Mouse (Mus musculus) thymus, postnatal 10 days (tissue): Measurements from ENCODE around the gene Adprhl2.

Source experiments
- DNase-seq, 2 experiments: peaks; one replicate each; pipeline ENCODE4 v3.0.0; 2021; ENCODE audit warnings: low spot score in 2 of 2

Gene Adprhl2

GRCm38 (mm10) chr4:126306827-126307226, 14.7 kb downstream of the Adprhl2 start:
- no peak for DNase-seq

- no peak for DNase-seq
These were observed 15.4 kb downstream of the Adprhl2 start for GRCm38 (mm10) chr4:126306058-126306457.

GRCm38 (mm10) chr4:126305428-126305827, 16.1 kb downstream of the Adprhl2 start:
- DNase-seq = no peak

GRCm38 (mm10) chr4:126303877-126304276, 17.6 kb downstream of the Adprhl2 start:
- DNase-seq = no peak

GRCm38 (mm10) chr4:126301584-126302309, 19.8 kb downstream of the Adprhl2 start:
- DNase-seq = no peak

- no peak for DNase-seq
These were observed 20.5 kb downstream of the Adprhl2 start for GRCm38 (mm10) chr4:126300916-126301583.

GRCm38 (mm10) chr4:126296617-126297101, 24.8 kb downstream of the Adprhl2 start:
- DNase-seq = no peak

GRCm38 (mm10) chr4:126295937-126296336, 25.6 kb downstream of the Adprhl2 start:
- DNase-seq = no peak

- no peak for DNase-seq
These were observed 26.4 kb downstream of the Adprhl2 start for GRCm38 (mm10) chr4:126295152-126295551.

- DNase-seq = no peak
These were observed 30.3 kb downstream of the Adprhl2 start for GRCm38 (mm10) chr4:126291196-126291595.

GRCm38 (mm10) chr4:126290314-126290713, 31.2 kb downstream of the Adprhl2 start:
- DNase-seq = no peak

GRCm38 (mm10) chr4:126288085-126288666, 33.3 kb downstream of the Adprhl2 start:
- no peak for DNase-seq

- DNase-seq = no peak
These were observed 34.1 kb downstream of the Adprhl2 start for GRCm38 (mm10) chr4:126287302-126287995.

GRCm38 (mm10) chr4:126286492-126286891, 35.0 kb downstream of the Adprhl2 start, which contains the start of gene Col8a2:
Col8a2 (plus strand) TSS chr4:126286793.
- no peak for DNase-seq

- DNase-seq = no peak
These were observed 37.9 kb downstream of the Adprhl2 start for GRCm38 (mm10) chr4:126283582-126283981.

- DNase-seq = no peak
These were observed 39.8 kb downstream of the Adprhl2 start for GRCm38 (mm10) chr4:126281706-126282105.

- DNase-seq = no peak
These were observed 42.5 kb downstream of the Adprhl2 start for GRCm38 (mm10) chr4:126278961-126279360.

- no peak for DNase-seq
These were observed 43.0 kb downstream of the Adprhl2 start for GRCm38 (mm10) chr4:126278565-126278915.

- peak in 1 of 2 experiments; percentile 41 for DNase-seq
These were observed 43.5 kb downstream of the Adprhl2 start for GRCm38 (mm10) chr4:126277906-126278564.

GRCm38 (mm10) chr4:126275681-126276131, 45.8 kb downstream of the Adprhl2 start:
- DNase-seq = no peak

GRCm38 (mm10) chr4:126275081-126275480, 46.4 kb downstream of the Adprhl2 start:
- no peak for DNase-seq
